Mouse (Mus musculus) MEL (cell line): ENCODE results near the gene Prex1. TPM values are rescaled to one million over a fixed set of nuclear protein-coding genes. Genes with fewer than 3 reads are reported as not detected.

Source experiments
- DNase-seq: peaks from one replicate; pipeline ENCODE4 v3.0.0; 2011; ENCODE audit warnings: low read depth, low spot score
- H3K27ac ChIP-seq: 2 replicates; pipeline ENCODE4 v1.5.1; 2012; ENCODE audit warnings: low read depth, mild to moderate bottlenecking, control low read depth, low read length, moderate library complexity; ENCODE audit not compliant: control insufficient read depth
- H3K27me3 ChIP-seq, 2 experiments: fragments of 150-350 bp in 1 of 2; sonication (generic) in 1 of 2; 2 replicates each; pipeline ENCODE4 v1.6.1; 2012; ENCODE audit warnings: low read length in 2 of 2, mild to moderate bottlenecking in 2 of 2, improper control_type of control experiment in 1 of 2, moderate library complexity in 1 of 2; ENCODE audit not compliant: insufficient read depth in 2 of 2, control insufficient read depth in 1 of 2
- H3K36me3 ChIP-seq, 2 experiments: 2 replicates each; pipeline ENCODE4 v1.6.1; 2012 to 2014; ENCODE audit warnings: low read length in 2 of 2, improper control_type of control experiment in 1 of 2, inconsistent platforms in 1 of 2, mild to moderate bottlenecking in 1 of 2; ENCODE audit not compliant: insufficient read depth in 2 of 2, control insufficient read depth in 1 of 2
- H3K4me1 ChIP-seq, 2 experiments: fragments of 150-350 bp in 1 of 2; sonication (generic) in 1 of 2; 2 replicates each; pipeline ENCODE4 v1.6.1; 2012; ENCODE audit warnings: low read length in 2 of 2, improper control_type of control experiment in 1 of 2, mild to moderate bottlenecking in 1 of 2; ENCODE audit not compliant: insufficient read depth in 2 of 2, control insufficient read depth in 1 of 2
- H3K4me3 ChIP-seq, 2 experiments: fragments of 150-350 bp in 1 of 2; sonication (generic) in 1 of 2; 2 replicates each; pipeline ENCODE4 v1.5.1; 2012; ENCODE audit warnings: low read depth in 2 of 2, low read length in 2 of 2, mild to moderate bottlenecking in 2 of 2, moderate library complexity in 2 of 2, control low read depth in 1 of 2, improper control_type of control experiment in 1 of 2; ENCODE audit not compliant: control insufficient read depth in 1 of 2, insufficient read depth in 1 of 2
- H3K79me2 ChIP-seq: 2 replicates; pipeline ENCODE4 v1.6.1; 2012; ENCODE audit warnings: mild to moderate bottlenecking, low read length, moderate library complexity; ENCODE audit not compliant: control insufficient read depth, poor library complexity, insufficient read depth
- H3K9ac ChIP-seq: 2 replicates; pipeline ENCODE4 v1.6.1; 2012; ENCODE audit warnings: low read depth, mild to moderate bottlenecking, control low read depth, low read length, moderate library complexity; ENCODE audit not compliant: control insufficient read depth, poor library complexity, severe bottlenecking
- H3K9me3 ChIP-seq: fragments of 150-350 bp; sonication (generic); replicated peaks from 2 replicates; pipeline ENCODE4 v1.6.1; 2012; ENCODE audit warnings: mild to moderate bottlenecking, low read length, improper control_type of control experiment, moderate library complexity; ENCODE audit not compliant: insufficient read depth
- BHLHE40 ChIP-seq: IDR thresholded peaks from 2 replicates; pipeline ENCODE4 v1.6.1; 2012; ENCODE audit warnings: low read depth, mild to moderate bottlenecking, inconsistent platforms, low read length, improper control_type of control experiment, borderline replicate concordance
- CHD2 ChIP-seq: IDR thresholded peaks from 2 replicates; pipeline ENCODE4 v1.6.1; 2011; ENCODE audit warnings: low read length, improper control_type of control experiment
- CTCF ChIP-seq, 3 experiments: IDR thresholded peaks in 2 of 3; conservative IDR thresholded peaks in 1 of 3; 2 replicates each; pipeline ENCODE4 v1.5.1; 2011 to 2012; ENCODE audit warnings: low read length in 3 of 3, low read depth in 2 of 3, mild to moderate bottlenecking in 2 of 3, improper control_type of control experiment in 1 of 3, inconsistent platforms in 1 of 3, mixed read lengths in 1 of 3, moderate library complexity in 1 of 3; ENCODE audit not compliant: control insufficient read depth in 1 of 3, insufficient read depth in 1 of 3, poor library complexity in 1 of 3, severe bottlenecking in 1 of 3
- E2F4 ChIP-seq: IDR thresholded peaks from 2 replicates; pipeline ENCODE4 v1.6.1; 2011; ENCODE audit warnings: low read depth, low read length, improper control_type of control experiment, borderline replicate concordance
- ELF1 ChIP-seq: IDR thresholded peaks from 2 replicates; pipeline ENCODE4 v1.6.1; 2014; ENCODE audit warnings: low read depth, mild to moderate bottlenecking, inconsistent platforms, low read length, improper control_type of control experiment, moderate library complexity
- EP300 ChIP-seq, 2 experiments: IDR thresholded peaks; 2 replicates each; pipeline ENCODE4 v1.6.1; 2011; ENCODE audit warnings: improper control_type of control experiment in 2 of 2, low read length in 2 of 2, low read depth in 1 of 2, mild to moderate bottlenecking in 1 of 2
- ETS1 ChIP-seq: IDR thresholded peaks from 2 replicates; pipeline ENCODE4 v1.6.1; 2012; ENCODE audit warnings: low read depth, mild to moderate bottlenecking, inconsistent platforms, low read length, improper control_type of control experiment, moderate library complexity
- GATA1 ChIP-seq: IDR thresholded peaks from 2 replicates; pipeline ENCODE4 v1.6.1; 2011; ENCODE audit warnings: low read depth, low read length, improper control_type of control experiment
- KAT2A ChIP-seq: conservative IDR thresholded peaks from 2 replicates; pipeline ENCODE4 v1.6.1; 2012; ENCODE audit warnings: low read depth, low read length, improper control_type of control experiment, inconsistent platforms
- MAFK ChIP-seq: IDR thresholded peaks from 2 replicates; pipeline ENCODE4 v1.6.1; 2011; ENCODE audit warnings: low read depth, mild to moderate bottlenecking, low read length, improper control_type of control experiment, borderline replicate concordance
- MAX ChIP-seq: IDR thresholded peaks from 2 replicates; pipeline ENCODE4 v1.6.1; 2011; ENCODE audit warnings: low read length, improper control_type of control experiment
- MAZ ChIP-seq: IDR thresholded peaks from 2 replicates; pipeline ENCODE4 v1.6.1; 2012; ENCODE audit warnings: low read depth, mild to moderate bottlenecking, inconsistent platforms, low read length, improper control_type of control experiment
- MEF2A ChIP-seq: IDR thresholded peaks from 2 replicates; pipeline ENCODE4 v1.6.1; 2014; ENCODE audit warnings: low read depth, mild to moderate bottlenecking, inconsistent platforms, low read length, improper control_type of control experiment; ENCODE audit not compliant: poor library complexity, insufficient replicate concordance, severe bottlenecking; ENCODE audit errors: extremely low read depth
- MXI1 ChIP-seq: IDR thresholded peaks from 2 replicates; pipeline ENCODE4 v1.6.1; 2011; ENCODE audit warnings: mild to moderate bottlenecking, low read depth, low read length, improper control_type of control experiment
- MYB ChIP-seq: IDR thresholded peaks from 2 replicates; pipeline ENCODE4 v1.6.1; 2011; ENCODE audit warnings: mild to moderate bottlenecking, low read depth, low read length, improper control_type of control experiment
- MYC ChIP-seq: IDR thresholded peaks from 2 replicates; pipeline ENCODE4 v1.6.1; 2011; ENCODE audit warnings: low read depth, mild to moderate bottlenecking, low read length, improper control_type of control experiment, moderate library complexity
- NELFE ChIP-seq: IDR thresholded peaks from 2 replicates; pipeline ENCODE4 v1.6.1; 2011; ENCODE audit warnings: low read depth, low read length, improper control_type of control experiment
- NRF1 ChIP-seq: IDR thresholded peaks from 2 replicates; pipeline ENCODE4 v1.6.1; 2014; ENCODE audit warnings: low read depth, mild to moderate bottlenecking, inconsistent platforms, low read length, improper control_type of control experiment, moderate library complexity; ENCODE audit not compliant: poor library complexity, insufficient read depth, severe bottlenecking
- POLR2A ChIP-seq, 2 experiments: IDR thresholded peaks; 2 replicates each; pipeline ENCODE4 v1.6.1; 2011 to 2012; ENCODE audit warnings: low read length in 2 of 2, mild to moderate bottlenecking in 2 of 2, control low read depth in 1 of 2, improper control_type of control experiment in 1 of 2, low read depth in 1 of 2, moderate library complexity in 1 of 2; ENCODE audit not compliant: control insufficient read depth in 1 of 2, insufficient read depth in 1 of 2, poor library complexity in 1 of 2
- POLR2AphosphoS5 ChIP-seq: IDR thresholded peaks from 2 replicates; pipeline ENCODE4 v1.6.1; 2012; ENCODE audit warnings: low read depth, borderline replicate concordance, mild to moderate bottlenecking, inconsistent platforms, low read length, moderate library complexity, mixed read lengths
- RAD21 ChIP-seq: IDR thresholded peaks from 2 replicates; pipeline ENCODE4 v1.6.1; 2011; ENCODE audit warnings: mild to moderate bottlenecking, low read depth, low read length, improper control_type of control experiment
- SIN3A ChIP-seq: IDR thresholded peaks from 2 replicates; pipeline ENCODE4 v1.6.1; 2012; ENCODE audit warnings: low read length, improper control_type of control experiment, inconsistent platforms
- SMC3 ChIP-seq: IDR thresholded peaks from 2 replicates; pipeline ENCODE4 v1.6.1; 2011; ENCODE audit warnings: low read depth, low read length, improper control_type of control experiment
- TAL1 ChIP-seq: IDR thresholded peaks from 2 replicates; pipeline ENCODE4 v1.6.1; 2012; ENCODE audit warnings: mild to moderate bottlenecking, inconsistent platforms, low read length, moderate library complexity, mixed read lengths
- TBP ChIP-seq: IDR thresholded peaks from 2 replicates; pipeline ENCODE4 v1.8.0; 2011; ENCODE audit warnings: low read depth, low read length, improper control_type of control experiment
- TCF12 ChIP-seq: IDR thresholded peaks from 2 replicates; pipeline ENCODE4 v1.6.1; 2014; ENCODE audit warnings: low read depth, mild to moderate bottlenecking, inconsistent platforms, low read length, improper control_type of control experiment, moderate library complexity
- UBTF ChIP-seq: IDR thresholded peaks from 2 replicates; pipeline ENCODE4 v1.6.1; 2012; ENCODE audit warnings: low read depth, mild to moderate bottlenecking, inconsistent platforms, low read length, improper control_type of control experiment, moderate library complexity, borderline replicate concordance; ENCODE audit not compliant: insufficient read depth
- USF1 ChIP-seq: IDR thresholded peaks from 2 replicates; pipeline ENCODE4 v1.6.1; 2014; ENCODE audit warnings: low read depth, mild to moderate bottlenecking, inconsistent platforms, low read length, improper control_type of control experiment, moderate library complexity
- ZKSCAN1 ChIP-seq: IDR thresholded peaks from 2 replicates; pipeline ENCODE4 v1.6.1; 2012; ENCODE audit warnings: low read depth, mild to moderate bottlenecking, inconsistent platforms, low read length, improper control_type of control experiment, moderate library complexity
- ZMIZ1 ChIP-seq: IDR thresholded peaks from 2 replicates; pipeline ENCODE4 v1.6.1; 2012; ENCODE audit warnings: low read depth, mild to moderate bottlenecking, inconsistent platforms, low read length, improper control_type of control experiment, moderate library complexity
- ZNF384 ChIP-seq: IDR thresholded peaks from 2 replicates; pipeline ENCODE4 v1.6.1; 2012; ENCODE audit warnings: low read depth, mild to moderate bottlenecking, inconsistent platforms, low read length, improper control_type of control experiment
- polyA plus RNA-seq, 2 experiments: library from polyadenylated mRNA; stranded (reverse) in 1 of 2; unstranded in 1 of 2; fragments of >175 nt in 1 of 2; fragments of >200 nt in 1 of 2; gene quantifications; 2 replicates each; pipeline versions ENCODE4 v1.2.1 to v1.2.4; 2012; ENCODE audit warnings: low replicate concordance in 2 of 2, low read depth in 1 of 2; ENCODE audit not compliant: insufficient read length in 2 of 2, insufficient read depth in 1 of 2, missing spikeins in 1 of 2
- total RNA-seq: library from RNA; depleted of rRNA; stranded (reverse); fragments of 300-350 nt; gene quantifications from 2 replicates; pipeline ENCODE4 v1.2.3, GENCODE M21; 2012

The Prex1 gene
- total and polyA plus RNA-seq, 3 experiments, result 8.0 to 33.1 (median 15.8) TPM

DNA sequence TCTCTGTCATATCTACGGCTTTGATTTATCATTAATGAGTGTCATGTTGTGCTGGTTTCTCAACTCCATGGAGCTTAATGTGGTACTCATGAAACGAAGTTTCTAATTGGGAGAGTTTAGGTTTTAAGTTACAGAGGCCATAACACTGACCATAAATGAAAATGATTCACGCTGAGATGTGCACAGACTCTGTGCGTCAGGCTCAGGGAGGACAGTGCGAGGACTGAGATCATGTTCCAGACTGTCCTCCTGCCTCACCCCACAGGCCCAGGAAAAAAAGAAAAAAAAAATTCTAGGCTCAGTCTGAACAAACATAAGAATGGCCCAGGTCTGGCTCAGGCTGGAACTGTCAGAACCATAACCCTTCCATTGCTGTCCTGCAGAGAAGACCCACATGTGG, 133.8 kb downstream of the Prex1 start:
- TF ChIP-seq TAL1, result no peak
- no peak for TF ChIP-seq TBP
- TF ChIP-seq MAFK, result no peak
- no peak for TF ChIP-seq NRF1
- TF ChIP-seq UBTF, result no peak
- TF ChIP-seq E2F4, result no peak
- TF ChIP-seq POLR2A (IDR thresholded peaks at IDR 0.05; ENCODE audit: control insufficient read depth in 1 of 2, insufficient read depth in 1 of 2, low read depth in 1 of 2, low read length in 2 of 2, poor library complexity in 1 of 2), result no peak
- no peak for TF ChIP-seq POLR2AphosphoS5
- no peak for TF ChIP-seq ETS1
- TF ChIP-seq CHD2, result no peak
- TF ChIP-seq ZNF384, result no peak
- TF ChIP-seq KAT2A, result no peak
- TF ChIP-seq ZMIZ1, result no peak
- TF ChIP-seq GATA1, result no peak
- TF ChIP-seq USF1, result no peak
- TF ChIP-seq MEF2A, result no peak
- no peak for TF ChIP-seq NELFE
- DNase-seq, result no peak
- no peak overlapping the region for H3K9ac ChIP-seq
- H3K4me1 ChIP-seq, result no peaks in the 10 kb centered on the region
- H3K4me3 ChIP-seq, result no peak overlapping the region
- no peaks in the 10 kb centered on the region; a peak in 1 of 4 replicates for H3K36me3 ChIP-seq
- no peak overlapping the region for H3K27ac ChIP-seq
- no peaks in the 10 kb centered on the region for H3K27me3 ChIP-seq
- H3K79me2 ChIP-seq, result no peaks in the 10 kb centered on the region
- H3K9me3 ChIP-seq, result no peaks in the 10 kb centered on the region

DNA sequence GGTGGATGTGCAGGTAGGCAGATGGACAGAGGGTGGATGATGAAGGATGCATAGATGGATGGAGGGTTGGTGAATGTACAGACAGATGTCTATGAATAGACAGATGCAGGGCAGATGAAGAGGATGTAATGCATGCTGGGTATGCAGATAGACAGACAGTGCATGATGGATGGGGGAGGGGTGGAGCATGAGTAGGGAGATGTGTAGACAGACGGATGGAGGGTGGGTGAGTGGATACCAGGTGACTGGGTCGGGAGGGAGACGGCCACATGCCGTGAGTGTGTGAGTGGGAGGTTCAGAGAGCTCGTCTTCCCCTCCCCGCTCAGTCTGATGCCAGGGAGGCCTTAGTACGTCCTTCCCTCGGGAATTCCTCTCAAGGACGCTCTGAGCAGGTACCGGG, 134.3 kb downstream of the Prex1 start:
- H3K9me3 ChIP-seq, result no peaks in the 10 kb centered on the region
- H3K9ac ChIP-seq, result no peak overlapping the region
- no peaks in the 10 kb centered on the region for H3K27me3 ChIP-seq
- H3K27ac ChIP-seq, result no peak overlapping the region
- H3K4me1 ChIP-seq, result no peaks in the 10 kb centered on the region
- no peak for TF ChIP-seq MYB
- TF ChIP-seq CTCF (IDR thresholded peaks at IDR 0.05 in 2 of 3, conservative IDR thresholded peaks at IDR 0.05 in 1 of 3; ENCODE audit: control insufficient read depth in 1 of 3, insufficient read depth in 1 of 3, low read depth in 2 of 3, low read length in 3 of 3, poor library complexity in 1 of 3, severe bottlenecking in 1 of 3), result no peak
- TF ChIP-seq SMC3, result no peak
- no peak for TF ChIP-seq MXI1
- no peak for TF ChIP-seq ZKSCAN1
- no peak for TF ChIP-seq TCF12
- no peak for TF ChIP-seq MAZ
- TF ChIP-seq MEF2A, result no peak
- no peak for TF ChIP-seq ZNF384
- no peak for TF ChIP-seq NRF1
- no peak for TF ChIP-seq SIN3A
- TF ChIP-seq ELF1, result no peak
- no peak for TF ChIP-seq MAX
- TF ChIP-seq RAD21, result no peak
- TF ChIP-seq MYC, result no peak
- no peak for TF ChIP-seq POLR2A (IDR thresholded peaks at IDR 0.05; ENCODE audit: control insufficient read depth in 1 of 2, insufficient read depth in 1 of 2, low read depth in 1 of 2, low read length in 2 of 2, poor library complexity in 1 of 2)
- TF ChIP-seq BHLHE40, result no peak
- no peak for TF ChIP-seq EP300 (IDR thresholded peaks at IDR 0.05; ENCODE audit: low read depth in 1 of 2, low read length in 2 of 2)
- TF ChIP-seq, all 39 proteins: peak for 0
- Histone ChIP-seq H3K4me3 (no peak overlapping the region), H3K79me2 (no peaks in the 10 kb centered on the region), H3K36me3 (no peaks in the 10 kb centered on the region; a peak in 1 of 4 replicates)
- DNase-seq, result no peak
